Mouse (Mus musculus) frontal cortex, postnatal 25 days (tissue): Measurements from ENCODE around the gene Akna.

ENCODE experiments used
- DNase-seq, 2 experiments: peaks; one replicate each; pipeline ENCODE4 v3.0.0; 2022; ENCODE audit warnings: low spot score in 2 of 2

Gene Akna

DNA sequence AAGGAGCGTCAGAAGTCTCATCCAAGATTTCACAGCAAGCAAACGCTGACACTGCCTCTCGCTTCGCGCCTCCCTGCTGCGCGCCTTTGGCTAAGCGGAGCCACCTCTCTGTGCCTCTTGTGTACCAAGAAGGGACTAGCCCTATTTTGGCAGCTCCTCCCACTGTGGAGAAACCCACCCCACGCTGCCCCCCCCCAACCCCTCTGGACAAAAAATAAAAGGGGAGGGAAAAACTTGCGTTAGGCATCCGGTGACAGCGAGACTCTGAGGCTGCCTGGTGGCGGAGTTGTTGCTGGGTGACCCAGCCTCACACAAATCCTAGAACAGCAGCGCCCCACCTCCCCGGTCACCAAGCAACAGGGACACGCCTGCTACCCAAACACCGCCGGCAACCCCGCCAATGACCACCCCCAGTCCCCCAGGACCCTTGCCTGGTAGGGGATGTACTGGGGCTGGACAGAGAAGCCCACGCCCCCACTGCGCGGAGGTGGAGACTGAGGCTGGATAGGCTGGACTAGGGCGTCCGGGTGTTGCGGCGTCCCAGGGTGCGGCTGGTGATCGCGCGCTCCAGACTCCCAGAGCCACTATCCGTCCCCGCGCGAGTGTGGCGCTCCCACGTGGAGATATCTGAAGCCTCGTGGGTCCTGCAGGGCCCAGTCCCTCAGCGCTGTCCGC lies 6.9 kb upstream of the Akna start:
- DNase-seq = peak in 1 of 2 experiments; percentile 17

DNA sequence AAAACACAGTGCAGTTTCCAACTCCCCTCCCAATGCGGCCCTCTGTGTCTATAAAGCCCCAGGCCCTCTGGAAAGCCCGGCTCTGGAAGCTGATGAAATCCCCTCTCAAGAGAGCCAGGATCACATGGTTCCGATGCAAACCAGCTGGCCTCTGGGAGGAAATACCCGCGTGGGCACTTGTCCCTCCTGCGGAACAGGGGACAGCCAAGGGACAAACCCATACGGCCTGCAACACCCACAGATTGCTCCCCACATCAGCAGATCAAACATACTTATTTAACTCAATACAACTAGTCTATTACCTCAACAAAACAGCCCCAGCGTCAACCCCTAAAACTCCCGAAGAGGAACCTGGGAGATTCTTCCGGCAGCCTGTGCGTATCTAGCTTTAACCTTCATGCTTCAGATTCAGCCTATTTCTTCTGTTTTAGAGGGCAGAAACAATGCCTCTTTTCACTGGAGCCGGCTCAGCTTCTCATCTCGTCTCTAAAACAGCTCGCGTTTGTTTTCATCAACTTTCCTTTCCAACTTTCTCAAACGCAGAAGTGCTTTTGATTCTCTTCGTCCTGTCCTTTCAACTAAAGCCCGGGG lies 6.3 kb upstream of the Akna start:
- no peak for DNase-seq

GRCm38 (mm10) chr4:63408649-63409048 lies 5.5 kb upstream of the Akna start:
- peak; percentile 35 to 41 for DNase-seq

- no peak for DNase-seq
These were observed 5.1 kb upstream of the Akna start for GRCm38 (mm10) chr4:63408247-63408646.

GRCm38 (mm10) chr4:63405683-63406082 lies 2.5 kb upstream of the Akna start:
- DNase-seq = no peak

DNA sequence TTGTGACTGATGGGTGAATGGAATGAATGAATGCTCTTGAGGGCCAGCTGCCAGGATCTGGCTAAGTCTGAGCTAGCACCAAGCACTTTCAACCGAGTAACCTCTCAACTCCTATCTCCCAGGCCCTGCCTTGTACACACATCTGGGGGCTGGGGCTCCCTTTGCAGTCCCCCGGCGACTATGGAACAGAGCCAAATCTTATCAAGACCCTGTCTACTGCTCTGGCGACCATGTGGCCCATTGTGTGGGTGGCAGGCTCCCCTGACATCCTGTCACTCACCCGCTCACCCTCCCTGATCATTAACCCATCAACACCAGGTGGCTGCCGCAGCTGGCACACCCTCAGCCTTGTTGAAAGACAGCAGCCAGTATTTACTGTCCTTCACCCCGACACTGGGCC lies 1.9 kb upstream of the Akna start:
- DNase-seq = no peak

DNA sequence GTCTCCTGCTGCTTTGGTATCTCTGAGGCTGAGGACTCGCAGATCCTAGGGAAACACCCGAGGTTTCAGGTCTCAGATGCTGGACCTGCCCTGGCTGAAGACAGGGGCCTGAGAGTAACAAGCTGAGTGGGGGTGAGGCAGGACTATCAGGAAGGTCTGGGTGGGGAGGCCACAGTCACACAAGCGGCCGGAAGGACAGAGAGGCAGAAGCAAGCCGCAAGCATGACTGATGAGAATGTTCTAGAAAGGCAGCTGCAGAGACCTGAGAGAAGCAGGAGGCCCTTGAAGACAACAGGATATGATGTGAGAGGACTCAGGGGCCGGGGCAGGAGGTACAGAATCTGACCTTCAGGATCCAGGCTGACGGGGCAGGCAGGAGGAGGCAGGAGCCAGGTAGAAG lies 1.1 kb upstream of the Akna start:
- no peak for DNase-seq

GRCm38 (mm10) chr4:63402558-63402957 lies 596 bp downstream of the Akna start:
- DNase-seq = no peak

DNA sequence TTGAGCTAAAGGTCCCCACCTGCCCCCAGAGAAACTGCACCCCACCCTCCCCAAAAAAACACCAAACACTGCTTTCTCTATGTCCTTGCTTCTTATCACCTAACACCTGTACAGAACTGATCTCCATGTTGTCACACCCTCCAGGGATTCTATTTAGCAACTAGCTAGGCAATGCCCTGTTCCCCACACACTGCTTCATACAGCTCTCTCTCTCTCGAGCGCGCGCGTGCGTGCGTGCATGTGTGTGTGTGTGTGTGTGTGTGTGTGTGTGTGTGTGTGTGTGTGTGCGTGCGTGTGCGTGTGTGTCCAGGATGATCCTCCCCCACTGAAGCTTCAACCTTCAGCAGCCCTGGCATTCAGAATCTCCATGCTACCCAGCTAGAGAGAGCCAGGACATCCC lies 1.1 kb downstream of the Akna start:
- DNase-seq = no peak

DNA sequence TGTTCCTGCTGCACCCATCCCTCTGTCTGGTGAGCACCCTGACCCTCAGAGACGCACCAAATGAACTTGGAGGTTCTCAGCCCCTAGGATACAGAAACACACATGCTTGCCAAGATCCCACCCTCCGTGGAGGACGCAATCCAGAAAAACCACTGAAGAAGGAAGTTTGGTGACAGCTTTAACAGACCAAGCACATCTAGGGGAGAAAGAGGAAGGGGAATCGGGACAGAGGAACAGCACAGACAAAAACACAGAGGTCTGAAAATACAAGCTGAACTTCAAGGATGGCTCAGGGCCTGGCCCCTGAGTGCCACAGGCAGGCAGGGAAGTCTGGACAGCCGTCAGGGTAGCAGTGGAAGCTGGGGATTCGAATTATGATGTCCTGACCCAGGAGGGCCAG lies 1.5 kb downstream of the Akna start:
- DNase-seq = no peak

DNA sequence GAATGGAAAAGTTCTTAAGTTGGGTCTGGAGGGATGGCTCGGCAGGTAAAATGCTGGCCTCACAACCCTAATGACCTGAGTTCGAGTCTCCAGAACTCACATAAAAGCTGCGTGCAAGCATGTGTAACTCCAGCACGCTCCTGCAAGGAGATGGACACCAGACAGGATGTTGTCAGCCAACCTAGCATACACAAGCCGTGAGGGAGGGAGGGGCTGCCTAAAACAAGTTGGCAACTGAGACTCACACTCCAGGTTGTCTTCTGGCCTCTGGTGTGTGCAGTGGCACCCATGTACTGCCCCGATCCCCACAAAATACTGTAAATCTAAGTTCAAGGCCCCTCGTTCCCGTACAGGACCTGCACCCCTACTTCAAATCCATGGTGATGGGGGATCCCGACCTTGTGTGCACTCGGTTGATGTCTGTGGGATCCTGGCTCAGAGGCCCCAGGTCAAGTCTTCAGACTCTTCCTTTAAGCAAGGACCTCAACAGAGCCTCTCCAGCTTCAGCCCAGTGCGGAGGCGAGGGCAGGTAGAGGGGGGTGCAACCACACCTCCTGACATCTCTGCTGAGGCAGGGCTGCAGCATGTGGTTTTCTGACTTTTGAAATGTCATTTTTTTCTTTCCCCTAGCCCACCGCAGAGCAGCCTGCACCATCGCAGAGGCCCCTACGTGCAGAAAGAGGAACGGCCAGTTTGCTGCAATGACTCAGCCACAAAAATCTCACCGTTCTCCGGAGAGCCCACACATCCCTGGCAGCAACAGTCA lies 2.4 kb downstream of the Akna start:
- DNase-seq = no peak

GRCm38 (mm10) chr4:63399691-63400270 lies 3.4 kb downstream of the Akna start:
- no peak for DNase-seq

DNA sequence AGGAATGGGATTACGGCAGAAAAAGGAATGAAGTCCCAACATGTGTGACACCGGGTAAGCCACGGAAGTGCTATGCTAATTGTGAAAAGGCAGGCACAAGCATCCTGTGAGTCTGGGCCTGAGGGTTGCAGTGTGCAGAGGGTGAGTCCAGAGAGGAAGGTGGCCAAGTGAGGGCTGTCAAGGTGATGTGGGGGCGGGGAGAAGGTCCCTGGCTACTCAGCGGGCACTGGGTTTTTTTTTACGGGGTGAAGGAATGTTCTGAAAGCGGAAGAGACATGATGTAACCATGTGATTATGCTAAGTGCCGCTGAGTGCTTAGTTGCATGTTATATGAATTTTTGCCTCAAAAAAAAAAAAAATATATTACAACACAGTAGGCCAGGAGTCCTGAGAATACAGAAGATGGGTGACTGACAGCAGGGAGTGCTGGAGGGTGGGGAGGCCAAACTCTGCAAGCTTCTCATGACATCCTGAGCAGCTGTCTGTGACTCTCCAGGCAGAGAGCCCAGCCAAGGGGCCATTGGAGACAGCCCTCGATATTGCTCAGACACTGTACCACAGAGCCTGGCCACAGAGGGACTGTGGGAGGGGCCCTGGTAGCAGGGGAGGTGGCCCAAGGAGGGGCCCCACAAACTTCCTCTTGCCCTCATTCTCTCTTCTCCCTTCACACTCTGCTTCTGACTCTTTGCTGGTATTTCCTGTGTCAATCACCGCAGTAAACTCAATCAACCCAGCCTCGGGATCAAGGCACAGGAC lies 4.1 kb downstream of the Akna start:
- DNase-seq = no peak

GRCm38 (mm10) chr4:63397981-63398537 lies 5.1 kb downstream of the Akna start:
- DNase-seq = no peak

- DNase-seq = no peak
These were observed 11.8 kb downstream of the Akna start for GRCm38 (mm10) chr4:63391322-63391721.

GRCm38 (mm10) chr4:63389887-63390528 lies 13.1 kb downstream of the Akna start:
- DNase-seq = no peak

- DNase-seq = no peak
These were observed 13.8 kb downstream of the Akna start for GRCm38 (mm10) chr4:63389121-63389886.

DNA sequence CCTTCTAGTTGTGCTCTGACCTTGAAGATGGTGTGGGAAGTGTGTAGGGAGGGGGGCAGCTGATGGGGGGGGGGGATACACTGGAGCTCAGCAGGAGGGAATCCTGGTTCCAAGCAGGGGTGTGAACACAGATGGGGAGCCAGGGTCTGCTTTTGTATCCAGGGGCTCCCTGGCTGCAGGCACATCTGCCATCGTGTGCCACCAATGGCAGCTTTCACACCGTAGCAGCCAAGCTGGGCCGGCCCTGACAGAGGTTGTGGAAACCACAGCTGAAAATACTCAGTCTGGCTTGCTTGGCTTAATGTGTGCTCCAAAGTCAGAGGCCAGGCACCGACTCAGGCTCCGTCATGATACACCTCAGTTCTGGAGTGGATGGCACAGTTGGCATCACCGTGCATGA lies 15.1 kb downstream of the Akna start:
- no peak for DNase-seq

- DNase-seq = no peak
These were observed 17.4 kb downstream of the Akna start for GRCm38 (mm10) chr4:63385784-63386183.

DNA sequence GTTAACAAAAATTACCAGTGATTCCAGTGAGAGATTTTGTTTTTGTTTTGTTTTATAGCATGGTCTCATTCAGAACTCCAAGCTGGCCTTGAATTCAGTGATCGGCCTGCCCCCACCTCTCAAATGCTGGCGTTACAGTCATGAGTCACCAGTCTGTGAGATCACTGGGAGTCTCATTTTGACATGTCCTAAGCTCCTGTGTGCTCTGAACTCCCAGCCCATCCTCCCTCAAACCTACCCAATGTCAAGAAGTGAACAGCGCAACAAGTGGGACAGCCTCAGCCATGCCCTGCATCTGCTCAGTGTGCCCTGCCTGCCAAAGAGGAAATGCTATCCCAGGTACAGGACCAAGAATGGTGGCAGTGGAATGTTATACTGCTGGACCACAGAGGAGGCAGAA lies 17.9 kb downstream of the Akna start:
- DNase-seq = no peak
